Mouse (Mus musculus) cerebellum, adult 2 months (tissue): ENCODE results near the gene Olfr1449.
"Not testable (repeated sequence)": the region's sequence is repeated elsewhere in the genome, so short reads cannot be mapped to it uniquely, and the experiment has no call there.

Experiments
- CTCF ChIP-seq: fragments of 200-500 bp; IDR thresholded peaks from 2 replicates; pipeline ENCODE4 v1.5.1; 2011; ENCODE audit warnings: low read depth, mild to moderate bottlenecking, control low read depth, low read length, moderate library complexity, borderline replicate concordance; ENCODE audit not compliant: insufficient read depth
- POLR2A ChIP-seq: fragments of 200-500 bp; IDR thresholded peaks from 2 replicates; pipeline ENCODE4 v1.6.1; 2011; ENCODE audit warnings: low read length, control low read depth, borderline replicate concordance; ENCODE audit not compliant: insufficient read depth

DNA sequence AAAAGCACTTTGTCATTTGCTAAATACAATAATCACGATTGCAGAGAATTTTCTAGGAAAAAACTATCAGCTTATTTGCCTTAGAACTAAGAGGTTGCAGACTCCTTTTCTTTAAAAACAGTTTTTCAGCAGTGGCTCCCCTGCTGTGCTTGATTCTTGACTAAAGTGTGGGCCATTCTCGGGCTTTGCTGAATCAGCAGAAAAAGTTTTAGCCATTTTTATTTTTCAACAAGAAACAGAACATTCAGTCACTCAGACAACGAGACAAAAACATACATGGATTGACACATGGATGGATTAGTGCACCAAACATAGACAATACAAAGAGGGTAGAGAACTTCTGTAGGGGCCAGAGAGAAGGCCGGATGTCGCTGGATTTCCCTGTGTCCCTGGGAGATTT is 39.4 kb downstream of the Olfr1449 start:
- TF ChIP-seq POLR2A, CTCF: not testable (repeated sequence)
